Mouse (Mus musculus) stomach, embryonic 15.5 days (tissue): Measurements from ENCODE around the gene Cat. TPM values are rescaled to one million over a fixed set of nuclear protein-coding genes. Genes with fewer than 3 reads are reported as not detected.

ENCODE experiments used
- polyA plus RNA-seq: library from polyadenylated mRNA; unstranded; fragments of >200 nt; fragmentation: Nextera tagmentation; extraction: Ambion mirVana; gene quantifications from 2 replicates; pipeline ENCODE4 v1.2.1, GENCODE M21; 2015

Gene Cat
- polyA plus RNA-seq, 1 experiment from 2014 or later = 105 TPM

Other genes with a start within 250 kb of the Cat start
- 28.6 and 32.2 TPM in 2 replicates for gene Ehf, start 181.9 kb downstream of the Cat start, polyA plus RNA-seq
- 1.6 and 2.0 TPM in 2 replicates for gene Elf5, start 73.5 kb downstream of the Cat start, polyA plus RNA-seq
- gene Abtb2, start 81.2 kb upstream of the Cat start, polyA plus RNA-seq = 4.5 and 5.3 TPM in 2 replicates